Mouse (Mus musculus) cerebellum, adult 8-10 months (tissue): ENCODE results near the gene Zfp687.

Source experiments
- DNase-seq: peaks from one replicate; pipeline ENCODE4 v3.0.0; 2022

Gene Zfp687

GRCm38 (mm10) chr3:95015891-95016531 is 763 bp upstream of the Zfp687 start:
- DNase-seq, result peak; percentile 97

- peak; percentile 69 for DNase-seq
These were observed 658 bp downstream of the Zfp687 start for GRCm38 (mm10) chr3:95014428-95015151.

- peak; percentile 68 for DNase-seq
These were observed 1.4 kb downstream of the Zfp687 start for GRCm38 (mm10) chr3:95013699-95014427.

GRCm38 (mm10) chr3:95012982-95013381 is 2.3 kb downstream of the Zfp687 start:
- DNase-seq, result no peak

GRCm38 (mm10) chr3:95010396-95010795 is 4.9 kb downstream of the Zfp687 start:
- no peak for DNase-seq

- no peak for DNase-seq
These were observed 7.5 kb downstream of the Zfp687 start for GRCm38 (mm10) chr3:95007706-95008105.

- no peak for DNase-seq
These were observed 9.6 kb downstream of the Zfp687 start for GRCm38 (mm10) chr3:95005651-95006050.

GRCm38 (mm10) chr3:95003273-95003672 is 12.0 kb downstream of the Zfp687 start:
- DNase-seq, result no peak

- no peak for DNase-seq
These were observed 12.7 kb downstream of the Zfp687 start for GRCm38 (mm10) chr3:95002569-95002968.

GRCm38 (mm10) chr3:94996946-94997345 is 18.3 kb downstream of the Zfp687 start:
- peak; percentile 86 for DNase-seq

GRCm38 (mm10) chr3:94989159-94989761 is 26.0 kb downstream of the Zfp687 start:
- no peak for DNase-seq

GRCm38 (mm10) chr3:94987578-94987977 is 27.7 kb downstream of the Zfp687 start:
- DNase-seq, result no peak

GRCm38 (mm10) chr3:94985513-94985912 is 29.7 kb downstream of the Zfp687 start:
- no peak for DNase-seq

- DNase-seq, result no peak
These were observed 30.9 kb downstream of the Zfp687 start for GRCm38 (mm10) chr3:94984312-94984711.

- peak; percentile 83 for DNase-seq
These were observed 40.5 kb downstream of the Zfp687 start, which contains the start of gene Pi4kb for GRCm38 (mm10) chr3:94974528-94975422. TSS of gene Pi4kb (plus strand) at chr3:94974731.

- no peak for DNase-seq
These were observed 41.2 kb downstream of the Zfp687 start for GRCm38 (mm10) chr3:94974026-94974527.

GRCm38 (mm10) chr3:94973620-94974019 is 41.6 kb downstream of the Zfp687 start:
- DNase-seq, result no peak

GRCm38 (mm10) chr3:94972552-94972951 is 42.7 kb downstream of the Zfp687 start:
- no peak for DNase-seq

GRCm38 (mm10) chr3:94965878-94966277 is 49.4 kb downstream of the Zfp687 start:
- DNase-seq, result no peak

- no peak for DNase-seq
These were observed 50.3 kb downstream of the Zfp687 start for GRCm38 (mm10) chr3:94964989-94965388.

GRCm38 (mm10) chr3:94960322-94960721 is 54.9 kb downstream of the Zfp687 start:
- no peak for DNase-seq

- DNase-seq, result no peak
These were observed 55.4 kb downstream of the Zfp687 start for GRCm38 (mm10) chr3:94959871-94960270.
